ENCODE assay signal across 15 mouse cellular contexts in the genomic region with DNA sequence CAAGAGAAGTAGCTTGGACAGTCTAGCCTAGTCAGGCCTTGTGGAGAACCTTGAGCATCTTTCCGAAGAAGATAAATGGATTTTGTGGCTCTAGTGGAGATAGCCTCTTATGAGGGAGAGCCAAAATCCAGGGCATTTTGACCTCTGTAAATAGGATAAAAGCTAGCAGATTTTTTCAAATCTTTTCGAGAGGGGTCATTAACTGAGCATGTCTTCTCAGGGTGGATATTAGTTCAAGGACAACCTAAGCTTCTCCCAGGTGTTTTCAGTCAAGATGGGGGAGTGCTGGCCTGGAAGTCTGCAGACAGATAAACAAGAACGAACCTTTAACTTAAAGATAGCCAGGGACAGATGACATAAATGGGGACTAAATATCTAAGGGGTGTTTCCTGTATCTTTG.
"Had no signal": no experiment of that assay in that cellular context is flagged by ENCODE, and none has a peak within 500 bp of the region (broad histone marks: within the 10 kb centered on the region; RNA-seq: fewer than 3 reads in every experiment).

No protein-coding gene starts in this region.

- H3K4me1 ChIP-seq: stomach, embryonic 15.5 days had no signal

- H3K4me3 ChIP-seq: neural tube, embryonic 13.5 days; neural tube, embryonic 15.5 days; stomach, embryonic 15.5 days had no signal

- H3K27ac ChIP-seq: neural tube, embryonic 13.5 days; neural tube, embryonic 15.5 days; stomach, embryonic 15.5 days; stomach, postnatal 0 days had no signal

- H3K9ac ChIP-seq: neural tube, embryonic 13.5 days; neural tube, embryonic 15.5 days; stomach, embryonic 15.5 days had no signal

- DNase-seq: retina, postnatal 1 day; right cerebral cortex, postnatal 14 days; right cerebral cortex, postnatal 25 days; right cerebral cortex, postnatal 4 days; spleen, adult 18-20 months; thymus, adult 18-20 months; thymus, adult 2 months; thymus, postnatal 14 days; thymus, postnatal 25 days; thymus, postnatal 36 days; thymus, postnatal 4 days had no signal

- H3K36me3 ChIP-seq: stomach, embryonic 15.5 days had no signal

- H3K27me3 ChIP-seq: neural tube, embryonic 13.5 days; neural tube, embryonic 15.5 days; stomach, embryonic 15.5 days had no signal
